Mouse (Mus musculus) heart, postnatal 0 days (tissue): ENCODE data around the gene Kat2a. TPM values are rescaled to one million over a fixed set of nuclear protein-coding genes. Genes with fewer than 3 reads are reported as not detected.

Experiments
- ATAC-seq: fragments of 200-750 bp; cut with Nextera tagmentation; 2 replicates; pipeline ENCODE4 v1.8.0; 2017; ENCODE audit warnings: low read depth, moderate number of reproducible peaks, moderate library complexity; ENCODE audit not compliant: insufficient read depth
- DNase-seq: peaks from one replicate; pipeline ENCODE4 v3.0.0-alpha.2; 2016; ENCODE audit warnings: low spot score
- H3K27ac ChIP-seq: fragments of 300-500 bp; sonication (generic); 2 replicates; pipeline ENCODE4 v1.5.1; 2014; ENCODE audit warnings: low read depth, mild to moderate bottlenecking
- H3K27me3 ChIP-seq: fragments of 300-500 bp; sonication (generic); 2 replicates; pipeline ENCODE4 v1.6.1; 2014; ENCODE audit warnings: low read length, mixed read lengths; ENCODE audit not compliant: control insufficient read depth, insufficient read depth
- H3K36me3 ChIP-seq: fragments of 300-500 bp; sonication (generic); replicated peaks from 2 replicates; pipeline ENCODE4 v1.6.1; 2014; ENCODE audit warnings: low read length, mixed read lengths; ENCODE audit not compliant: control insufficient read depth, insufficient read depth
- H3K4me1 ChIP-seq: fragments of 300-500 bp; sonication (generic); 2 replicates; pipeline ENCODE4 v1.6.1; 2014; ENCODE audit warnings: antibody characterized with exemption; ENCODE audit not compliant: control insufficient read depth, insufficient read depth
- H3K4me2 ChIP-seq: fragments of 300-500 bp; sonication (generic); 2 replicates; pipeline ENCODE4 v1.6.1; 2014; ENCODE audit warnings: low read depth, mild to moderate bottlenecking, low read length, moderate library complexity
- H3K4me3 ChIP-seq: fragments of 300-500 bp; sonication (generic); 2 replicates; pipeline ENCODE4 v1.5.1; 2014; ENCODE audit warnings: low read depth, low read length
- H3K9ac ChIP-seq: fragments of 300-500 bp; sonication (generic); replicated peaks from 2 replicates; pipeline ENCODE4 v1.6.1; 2014; ENCODE audit warnings: low read depth, low read length, mixed read lengths
- H3K9me3 ChIP-seq: fragments of 300-500 bp; sonication (generic); replicated peaks from 2 replicates; pipeline ENCODE4 v1.6.1; 2016; ENCODE audit warnings: low read length; ENCODE audit not compliant: control insufficient read depth
- CTCF ChIP-seq: IDR thresholded peaks from 2 replicates; pipeline ENCODE4 v1.5.1; 2016; ENCODE audit warnings: antibody characterized with exemption, control low read depth, low read depth
- EP300 ChIP-seq: IDR thresholded peaks from 2 replicates; pipeline ENCODE4 v1.6.1; 2016; ENCODE audit warnings: antibody characterized with exemption, low read depth
- WGBS: fragments of 180-500 bp; shearing (Covaris S2); extraction: QIAGEN DNeasy Blood & Tissue Kit; methylation state at CpG from one replicate; pipeline ENCODE4 v1.1.7; 2014; 5-methylcytosine and 5-hydroxymethylcytosine counted together
- polyA plus RNA-seq: library from polyadenylated mRNA; unstranded; fragments of >200 nt; fragmentation: Nextera tagmentation; extraction: Ambion mirVana; gene quantifications from 2 replicates; pipeline ENCODE4 v1.2.1, GENCODE M21; 2015
- total RNA-seq: library from RNA; depleted of rRNA; stranded (reverse); fragments of >200 nt; gene quantifications from 2 replicates; pipeline ENCODE4 v1.2.3, GENCODE M21; 2014; ENCODE audit warnings: low replicate concordance

The Kat2a gene
- total and polyA plus RNA-seq, 2 experiments from 2014 or later = 15.2 to 15.8 TPM

DNA sequence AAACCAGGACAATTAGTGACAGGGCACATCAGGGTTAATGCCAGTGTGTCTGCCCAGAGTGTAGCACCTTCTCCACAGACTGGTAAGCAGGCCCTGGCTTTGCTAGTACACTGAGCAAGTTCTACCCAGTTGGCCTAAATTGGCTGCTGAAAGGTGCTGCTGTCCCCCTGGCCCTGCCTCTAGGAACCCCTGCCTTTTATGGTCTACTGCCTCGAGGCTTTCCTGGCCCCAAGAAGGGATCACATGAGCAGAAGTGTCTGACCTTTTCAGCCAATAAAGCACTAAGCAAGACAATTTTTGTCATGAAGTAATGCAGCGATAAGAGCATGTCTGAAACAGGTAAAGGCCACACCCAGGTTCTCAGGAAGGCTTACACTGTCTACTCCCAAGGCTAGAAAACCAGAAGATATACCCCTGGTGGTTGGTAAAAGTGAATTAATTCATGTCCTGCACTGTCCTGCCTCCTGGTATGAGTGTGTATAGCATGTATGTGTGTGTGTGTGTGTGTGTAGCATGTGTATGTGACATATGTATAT, 10.3 kb upstream of the Kat2a start:
- Histone ChIP-seq H3K4me3 (no peak overlapping the region), H3K4me1 (peaks cover 65% of the 10 kb centered on the region), H3K27ac (peak overlapping the region; percentile 60), H3K9me3 (no peaks in the 10 kb centered on the region), H3K9ac (no peak overlapping the region), H3K36me3 (peaks cover 19% of the 10 kb centered on the region), H3K4me2 (no peak overlapping the region), H3K27me3 (no peaks in the 10 kb centered on the region)
- 35% methylated on average over 2 of the region's 2 CpGs for WGBS
- ATAC-seq = no peak; the same call in 1 of the 2 replicates
- no peak for DNase-seq
- TF ChIP-seq EP300 (no peak), CTCF (no peak)

DNA sequence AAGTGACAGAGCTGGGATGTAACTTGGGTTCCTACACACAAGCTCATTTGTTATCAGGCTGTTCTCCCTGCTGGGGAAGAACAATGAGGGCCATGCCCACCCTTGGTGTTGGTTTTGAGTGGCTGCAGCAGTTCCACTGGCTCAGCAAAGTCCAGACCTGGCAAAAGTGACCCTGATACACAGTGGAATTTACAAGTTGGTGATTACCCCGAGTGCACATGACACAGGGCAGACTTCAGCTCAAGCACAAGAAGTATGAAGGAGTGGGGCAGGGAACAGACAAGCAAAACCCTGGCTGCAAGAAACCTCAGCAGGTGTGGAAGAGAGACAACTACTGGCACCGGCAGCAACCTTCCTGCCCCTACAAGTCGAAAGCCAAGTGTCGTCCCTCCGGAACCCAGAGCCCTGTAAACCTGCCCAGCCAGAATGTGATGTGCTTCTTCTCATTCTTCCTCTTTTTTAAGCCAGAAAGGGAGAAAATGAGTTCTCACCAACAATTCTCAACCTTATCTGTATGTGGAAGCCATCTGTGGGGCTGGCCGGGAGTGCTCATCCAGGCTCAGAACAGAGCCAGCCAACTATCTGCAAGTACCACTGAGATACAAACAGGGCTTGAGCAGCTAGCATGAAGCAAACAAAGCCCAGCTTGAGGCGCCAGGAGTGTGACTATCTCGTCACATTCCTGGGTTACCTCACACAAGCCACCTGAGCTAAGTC, 9.7 kb upstream of the Kat2a start:
- peak overlapping the region; percentile 60 for H3K27ac ChIP-seq
- H3K9ac ChIP-seq = no peak overlapping the region
- no peaks in the 10 kb centered on the region for H3K27me3 ChIP-seq
- peaks cover 25% of the 10 kb centered on the region for H3K36me3 ChIP-seq
- H3K9me3 ChIP-seq = no peaks in the 10 kb centered on the region
- whole genome bisulfite sequencing = 25% methylated on average over 8 of the region's 8 CpGs
- DNase-seq (peak; percentile 39), ATAC-seq (peak; percentile 54)
- no peak overlapping the region for H3K4me3 ChIP-seq
- H3K4me2 ChIP-seq = no peak overlapping the region
- TF ChIP-seq EP300 (no peak), CTCF (no peak)
- H3K4me1 ChIP-seq = peaks cover 59% of the 10 kb centered on the region

DNA sequence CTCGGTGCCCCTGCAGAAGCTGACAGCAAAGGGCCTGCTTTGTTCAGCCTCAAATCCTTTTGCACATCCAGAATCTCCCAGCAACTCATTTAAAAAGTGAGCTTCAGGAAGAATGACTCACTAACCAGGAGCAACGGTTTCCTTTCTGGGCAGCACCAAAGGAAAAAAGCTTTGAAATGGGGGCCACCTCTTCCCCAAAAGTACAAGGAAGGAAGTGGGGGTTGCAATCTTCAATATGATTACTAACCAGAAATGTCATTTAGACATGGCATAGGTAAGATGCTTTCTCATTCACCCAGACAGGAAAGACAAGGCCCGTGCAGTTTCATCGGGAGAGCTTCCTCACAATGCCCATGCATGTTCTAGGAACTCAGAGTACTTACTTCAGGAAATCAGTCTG, 9.0 kb upstream of the Kat2a start:
- Histone ChIP-seq H3K4me1 (peaks cover 59% of the 10 kb centered on the region), H3K4me2 (peak overlapping the region; percentile 10; the same call in 1 of the 2 replicates)

GRCm38 (mm10) chr11:100720345-100720744, 8.1 kb upstream of the Kat2a start:
- Histone ChIP-seq H3K36me3 (peaks cover 41% of the 10 kb centered on the region), H3K9me3 (no peaks in the 10 kb centered on the region), H3K4me2 (peak overlapping the region; percentile 10; the same call in 1 of the 2 replicates), H3K27me3 (no peaks in the 10 kb centered on the region), H3K4me3 (no peak overlapping the region), H3K4me1 (peaks cover 55% of the 10 kb centered on the region), H3K9ac (peak overlapping the region; percentile 27; the same call in 1 of the 2 replicates), H3K27ac (peak overlapping the region; percentile 60)
- no peak for TF ChIP-seq CTCF
- TF ChIP-seq EP300 = no peak
- DNase-seq (no peak), ATAC-seq (0 out of 2 replicates have a peak, but pooled peaks have one; percentile 18)
- 21% methylated on average over 5 of the region's 5 CpGs for WGBS

More for the DNA sequence above, 9.0 kb upstream of the Kat2a start:
- H3K36me3 ChIP-seq = peaks cover 32% of the 10 kb centered on the region
- no peaks in the 10 kb centered on the region for H3K27me3 ChIP-seq
- DNase-seq = no peak
- no peak overlapping the region for H3K4me3 ChIP-seq
- peak overlapping the region; percentile 60 for H3K27ac ChIP-seq
- TF ChIP-seq EP300 (no peak), CTCF (no peak)
- H3K9ac ChIP-seq = peak overlapping the region; percentile 27
- ATAC-seq = no peak
- 33% methylated on average over 4 of the region's 4 CpGs for WGBS
- no peaks in the 10 kb centered on the region for H3K9me3 ChIP-seq

DNA sequence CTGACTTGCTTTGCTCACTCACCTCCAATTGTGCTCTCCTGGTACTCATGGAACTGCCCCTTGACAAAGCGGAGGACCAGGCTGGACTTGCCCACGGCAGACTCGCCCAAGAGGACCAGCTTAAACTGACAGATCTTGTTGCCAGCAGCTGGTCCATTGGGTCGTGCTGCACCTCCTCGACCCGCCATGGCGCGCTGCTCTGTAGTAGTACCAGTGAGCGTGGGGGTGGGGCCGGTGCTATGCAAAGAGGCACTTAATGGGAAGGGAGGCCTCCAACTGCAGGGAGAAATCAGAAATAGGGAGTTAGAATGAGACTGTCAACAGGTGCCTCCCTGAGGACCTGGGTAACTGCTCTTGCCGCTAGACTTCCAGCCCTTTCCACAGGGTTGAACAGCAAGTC, 7.6 kb upstream of the Kat2a start:
- Histone ChIP-seq H3K36me3 (peaks cover 45% of the 10 kb centered on the region), H3K27ac (peak overlapping the region; percentile 60)
- WGBS = 72% methylated on average over 11 of the region's 11 CpGs

More for the DNA sequence above, 7.6 kb upstream of the Kat2a start:
- TF ChIP-seq EP300 (no peak), CTCF (no peak)
- Histone ChIP-seq H3K4me2 (no peak overlapping the region), H3K27me3 (no peaks in the 10 kb centered on the region), H3K9ac (no peak overlapping the region), H3K4me1 (peaks cover 50% of the 10 kb centered on the region), H3K4me3 (no peak overlapping the region), H3K9me3 (no peaks in the 10 kb centered on the region)
- DNase-seq (no peak), ATAC-seq (no peak)
